Mouse (Mus musculus) E14TG2a.4 (cell line): ENCODE results near the gene Ercc6l2.

ENCODE experiments used
- CTCF ChIP-seq: conservative IDR thresholded peaks from 2 replicates; pipeline ENCODE4 v1.5.1; 2014; ENCODE audit warnings: low read length
- POU5F1 ChIP-seq: IDR thresholded peaks from 2 replicates; pipeline ENCODE4 v1.6.1; 2014; ENCODE audit warnings: low read length, borderline replicate concordance

GRCm38 (mm10) chr13:63901714-63902597 is 86.9 kb downstream of the Ercc6l2 start:
- no peak for TF ChIP-seq CTCF
- TF ChIP-seq POU5F1, result no peak
